Mouse (Mus musculus): ENCODE data around the gene Hmgcs1. TPM values are rescaled to one million over a fixed set of nuclear protein-coding genes. Genes with fewer than 3 reads are reported as not detected.

Hmgcs1 gene
- 554 TPM for polyA plus RNA-seq (2014; fragmentation: Illumina TruSeq; extraction: RNeasy Lipid Tissue Mini Kit (QIAGEN cat#74804); ENCODE audit: low read depth, low replicate concordance)

DNA sequence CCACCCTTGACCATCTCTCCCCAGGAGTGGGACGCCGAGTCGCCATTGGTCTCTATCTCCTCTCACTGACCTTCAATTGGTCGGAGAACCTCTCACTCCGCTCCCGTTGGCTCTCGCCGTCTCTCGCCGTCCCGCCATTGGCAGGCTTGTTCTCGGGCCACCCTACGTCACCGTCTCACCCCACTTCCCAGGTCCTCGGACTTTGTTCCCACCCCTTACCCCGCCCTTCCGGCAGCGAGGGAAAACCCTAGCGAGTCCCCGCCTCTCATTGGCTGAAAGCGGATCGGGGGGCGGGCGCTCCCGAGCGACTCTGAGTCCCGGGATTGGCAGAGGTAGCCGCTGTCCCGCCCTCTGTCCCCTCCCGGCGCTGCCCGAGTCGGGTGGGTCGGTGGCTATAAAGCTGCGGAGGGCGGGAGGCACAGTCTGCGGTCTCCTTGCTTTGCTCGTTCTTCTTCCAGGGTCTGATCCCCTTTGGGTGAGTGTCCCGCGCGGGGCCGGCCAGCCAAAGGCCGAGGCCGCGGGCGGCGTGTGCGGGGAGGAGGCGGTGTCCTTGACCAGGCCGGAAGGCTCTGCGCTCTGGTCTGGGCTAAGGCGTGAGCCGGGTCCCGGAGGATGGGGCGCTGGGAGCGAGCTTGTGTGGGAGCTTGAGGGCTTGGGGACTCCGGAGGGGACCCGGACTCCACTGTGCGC lies at the start of gene Hmgcs1:
TSS of gene Hmgcs1 (plus strand) at position 341 of the 690 bp plus-strand sequence.

DNA sequence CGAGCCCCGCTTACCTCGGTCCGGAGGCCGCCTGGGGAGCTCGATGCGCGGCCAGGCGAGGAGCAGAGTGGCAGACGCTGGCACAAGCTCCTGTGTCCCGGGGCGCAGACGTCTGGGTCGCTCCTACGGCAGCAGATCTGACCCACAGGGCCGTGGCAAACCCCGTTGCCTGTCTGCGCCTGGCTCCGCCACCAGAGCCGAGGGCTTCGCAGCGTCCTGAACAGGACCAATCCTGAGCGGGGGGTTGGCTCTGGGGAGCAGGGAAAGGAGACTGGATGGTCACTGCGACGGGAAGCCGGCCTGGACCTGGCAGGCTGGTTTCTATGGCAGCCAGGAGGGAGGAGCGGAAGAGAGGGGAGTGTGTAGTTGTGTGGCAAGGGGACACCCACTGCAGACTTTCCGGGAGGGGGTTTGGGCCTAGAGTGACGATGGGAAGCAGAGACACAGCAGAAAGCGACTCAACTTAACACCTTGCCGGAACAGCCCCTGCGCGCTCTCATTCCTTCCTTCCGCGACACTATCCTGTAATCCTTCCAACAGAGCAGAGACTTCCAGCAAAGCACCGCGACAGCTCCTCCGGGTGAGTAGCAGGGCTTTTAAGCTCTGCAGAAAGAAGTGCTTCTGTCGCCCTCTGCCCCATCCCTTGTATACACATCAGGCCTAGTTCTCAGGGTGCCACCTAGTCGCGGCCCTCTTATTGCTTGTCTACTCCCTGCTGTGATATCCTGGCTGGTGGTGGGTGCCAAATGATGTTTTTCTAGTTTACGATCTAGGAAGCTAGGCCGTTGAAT lies 65.7 kb downstream of the Hmgcs1 start, which contains the start of gene Nim1k:
TSS of gene Nim1k (minus strand) at position 202 of the 791 bp plus-strand sequence.

Other genes starting within 250 kb of the Hmgcs1 start
- gene 4833420G17Rik, start 227.6 kb upstream of the Hmgcs1 start, polyA plus RNA-seq (2014; fragmentation: Illumina TruSeq; extraction: RNeasy Lipid Tissue Mini Kit (QIAGEN cat#74804); ENCODE audit: low read depth, low replicate concordance): 104 TPM
- 19.2 TPM for gene Tmem267, start 202.3 kb upstream of the Hmgcs1 start, polyA plus RNA-seq (2014; fragmentation: Illumina TruSeq; extraction: RNeasy Lipid Tissue Mini Kit (QIAGEN cat#74804); ENCODE audit: low read depth, low replicate concordance)
- gene 3110070M22Rik, start 202.0 kb upstream of the Hmgcs1 start, polyA plus RNA-seq (2014; fragmentation: Illumina TruSeq; extraction: RNeasy Lipid Tissue Mini Kit (QIAGEN cat#74804); ENCODE audit: low read depth, low replicate concordance): not detected
- 338 TPM for gene Ccl28, start 66.6 kb upstream of the Hmgcs1 start, polyA plus RNA-seq (2014; fragmentation: Illumina TruSeq; extraction: RNeasy Lipid Tissue Mini Kit (QIAGEN cat#74804); ENCODE audit: low read depth, low replicate concordance)
- 0.60 TPM for gene Nim1k, start 65.5 kb downstream of the Hmgcs1 start, polyA plus RNA-seq (2014; fragmentation: Illumina TruSeq; extraction: RNeasy Lipid Tissue Mini Kit (QIAGEN cat#74804); ENCODE audit: low read depth, low replicate concordance)
- gene Zfp131, start 100.5 kb downstream of the Hmgcs1 start, polyA plus RNA-seq (2014; fragmentation: Illumina TruSeq; extraction: RNeasy Lipid Tissue Mini Kit (QIAGEN cat#74804); ENCODE audit: low read depth, low replicate concordance): 74.8 TPM
- gene AF067063, start 139.8 kb downstream of the Hmgcs1 start, polyA plus RNA-seq (2014; fragmentation: Illumina TruSeq; extraction: RNeasy Lipid Tissue Mini Kit (QIAGEN cat#74804); ENCODE audit: low read depth, low replicate concordance): not detected
- gene D13Ertd608e, start 145.6 kb downstream of the Hmgcs1 start, polyA plus RNA-seq (2014; fragmentation: Illumina TruSeq; extraction: RNeasy Lipid Tissue Mini Kit (QIAGEN cat#74804); ENCODE audit: low read depth, low replicate concordance): not detected
- not detected for gene Tcstv1, start 204.4 kb downstream of the Hmgcs1 start, polyA plus RNA-seq (2014; fragmentation: Illumina TruSeq; extraction: RNeasy Lipid Tissue Mini Kit (QIAGEN cat#74804); ENCODE audit: low read depth, low replicate concordance)
- not detected for gene Gm21761, start 238.9 kb downstream of the Hmgcs1 start, polyA plus RNA-seq (2014; fragmentation: Illumina TruSeq; extraction: RNeasy Lipid Tissue Mini Kit (QIAGEN cat#74804); ENCODE audit: low read depth, low replicate concordance)